Mouse (Mus musculus) cerebellum, postnatal 10 days (tissue): ENCODE results near the gene Pctp.

Experiments
- DNase-seq, 2 experiments: peaks; one replicate each; pipeline ENCODE4 v3.0.0; 2021; ENCODE audit warnings: mixed read lengths in 2 of 2

The Pctp gene

GRCm38 (mm10) chr11:90006111-90006510, 3.4 kb upstream of the Pctp start:
- DNase-seq = no peak

DNA sequence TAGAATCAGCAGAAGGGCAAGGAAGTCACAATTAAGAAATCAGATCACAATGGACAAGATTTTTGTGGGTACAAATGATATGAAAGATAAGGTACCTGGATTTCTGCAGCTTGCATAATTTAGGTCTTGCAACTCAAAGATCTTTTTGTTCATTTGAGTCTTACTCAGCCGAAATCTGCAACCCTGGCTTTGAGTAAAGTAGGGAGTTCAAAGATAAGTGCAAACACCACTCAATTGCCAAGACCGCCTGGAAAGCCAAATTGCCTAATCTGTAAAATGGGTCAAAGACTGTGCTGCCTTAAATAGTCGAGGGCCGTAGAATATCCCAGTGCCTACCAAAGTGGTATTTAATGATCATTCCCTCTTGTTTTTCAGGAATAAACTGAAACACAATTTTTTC, 692 bp upstream of the Pctp start:
- DNase-seq = no peak

GRCm38 (mm10) chr11:90002987-90003348, 274 bp upstream of the Pctp start:
- DNase-seq = no peak

GRCm38 (mm10) chr11:90001396-90002230, 1.1 kb downstream of the Pctp start:
- DNase-seq = no peak

DNA sequence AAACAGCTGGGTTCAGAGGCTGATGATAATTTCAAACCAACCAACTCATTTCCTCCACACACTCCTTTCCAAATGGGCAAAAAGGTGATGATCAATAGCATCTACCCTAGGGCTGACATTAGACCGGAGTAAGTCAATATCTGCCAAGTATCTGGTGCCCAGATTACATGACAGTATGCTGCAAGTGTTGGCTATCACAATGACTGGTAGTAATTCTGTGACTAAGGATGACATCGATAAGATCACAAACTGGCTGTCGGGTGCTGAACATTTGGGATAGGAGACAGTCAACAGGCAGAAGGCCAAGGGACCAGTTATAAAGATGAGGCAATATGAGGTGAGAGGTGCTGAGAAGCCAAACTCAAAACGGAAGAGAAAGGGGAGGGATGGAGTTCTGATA, 2.0 kb downstream of the Pctp start:
- no peak for DNase-seq

- DNase-seq = no peak
These were observed 3.5 kb downstream of the Pctp start for GRCm38 (mm10) chr11:89998996-89999770.

- no peak for DNase-seq
These were observed 5.8 kb downstream of the Pctp start for GRCm38 (mm10) chr11:89996856-89997255.

GRCm38 (mm10) chr11:89996406-89996805, 6.3 kb downstream of the Pctp start:
- no peak for DNase-seq

DNA sequence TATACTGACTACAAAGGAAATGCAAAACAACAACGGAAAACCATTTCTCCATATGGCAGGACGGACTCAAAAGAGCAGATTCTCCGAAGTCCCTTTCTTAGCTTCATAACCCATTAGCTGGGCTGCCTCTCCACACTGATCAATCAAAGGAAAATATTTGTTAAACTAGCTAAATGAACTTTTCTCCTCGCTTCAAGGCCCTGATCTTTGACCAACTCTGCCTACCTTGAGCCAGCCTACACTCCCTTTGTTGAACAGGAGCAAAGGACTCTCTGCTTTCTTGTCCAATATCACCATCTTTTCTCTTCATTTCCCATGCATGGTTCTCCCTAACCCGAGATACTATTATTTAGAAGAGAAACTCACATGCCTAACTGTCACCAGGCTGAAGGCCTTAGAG, 7.1 kb downstream of the Pctp start:
- no peak for DNase-seq

- peak in 1 of 2 experiments; percentile 26 for DNase-seq
These were observed 8.0 kb downstream of the Pctp start for GRCm38 (mm10) chr11:89994706-89995105.

- no peak for DNase-seq
These were observed 11.0 kb downstream of the Pctp start for GRCm38 (mm10) chr11:89991661-89992060.

- DNase-seq = peak; percentile 88 to 90
These were observed 13.6 kb downstream of the Pctp start for GRCm38 (mm10) chr11:89988936-89989589.

- DNase-seq = no peak
These were observed 16.2 kb downstream of the Pctp start for GRCm38 (mm10) chr11:89986516-89986915.

- DNase-seq = no peak
These were observed 17.2 kb downstream of the Pctp start for GRCm38 (mm10) chr11:89985200-89986187.

GRCm38 (mm10) chr11:89984436-89984835, 18.3 kb downstream of the Pctp start:
- no peak for DNase-seq

- DNase-seq = no peak
These were observed 19.8 kb downstream of the Pctp start for GRCm38 (mm10) chr11:89982918-89983317.

DNA sequence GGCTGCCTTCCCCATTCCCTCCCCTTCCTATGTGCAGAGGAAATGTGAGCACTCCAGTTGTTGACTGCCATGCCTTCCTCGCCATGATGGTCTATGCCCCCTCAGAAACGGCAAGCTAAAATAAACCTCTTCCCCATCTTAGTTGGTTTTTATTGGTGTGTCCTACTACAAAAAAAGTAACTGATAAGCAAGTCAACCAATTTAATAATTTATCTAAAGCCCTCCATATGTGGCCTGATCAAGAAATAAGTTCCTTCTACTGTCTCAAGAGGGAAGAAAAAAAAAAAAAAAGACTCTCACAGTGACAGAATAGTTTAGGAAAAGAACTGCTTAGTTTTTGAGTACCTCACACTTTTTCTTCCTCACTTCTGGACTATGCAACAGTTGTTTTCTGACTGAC, 22.6 kb downstream of the Pctp start:
- DNase-seq = no peak

GRCm38 (mm10) chr11:89978914-89979818, 23.5 kb downstream of the Pctp start:
- DNase-seq = no peak

DNA sequence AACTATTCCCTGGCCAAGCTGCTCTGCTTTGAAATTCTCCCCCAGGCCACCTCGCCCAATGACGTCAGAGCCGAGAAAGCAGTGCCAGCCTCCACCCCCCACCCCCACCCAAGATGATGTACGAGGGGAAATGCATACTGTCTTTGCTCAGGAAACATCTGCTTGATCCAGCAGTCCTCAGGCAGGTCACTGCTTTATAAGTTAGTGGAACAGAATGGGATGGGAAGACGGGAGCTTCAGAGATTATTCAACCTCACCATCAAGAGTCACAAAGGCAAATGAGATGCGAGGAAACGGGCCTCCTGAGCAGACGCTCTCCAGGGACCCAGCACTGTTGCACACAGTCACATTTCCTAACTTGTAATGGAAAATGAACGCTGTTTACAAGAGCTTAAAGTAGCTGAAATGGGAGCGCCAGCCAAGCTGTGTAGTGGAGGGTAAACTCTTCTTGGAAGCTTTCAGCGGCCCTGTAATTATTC, 24.3 kb downstream of the Pctp start:
- peak; percentile 40 to 52 for DNase-seq

- DNase-seq = no peak
These were observed 24.8 kb downstream of the Pctp start for GRCm38 (mm10) chr11:89977746-89978352.

DNA sequence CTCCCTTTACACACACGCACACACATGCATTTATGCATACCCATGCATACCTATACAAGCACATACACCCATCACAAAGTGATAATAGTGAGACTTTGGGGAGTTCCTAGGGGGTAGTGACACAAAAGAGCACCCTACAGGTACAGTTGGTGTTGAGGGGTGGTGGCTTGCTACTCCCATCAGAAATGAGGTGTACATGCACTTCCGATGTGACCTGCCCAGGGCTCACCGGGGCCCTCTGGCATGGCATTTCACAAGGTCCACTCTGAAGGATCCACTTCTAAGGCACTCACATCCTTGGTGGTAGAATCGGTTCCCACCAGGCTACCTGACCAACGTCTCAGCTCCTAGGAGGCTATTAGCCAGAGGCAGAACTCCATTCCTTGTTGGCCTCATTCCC, 26.3 kb downstream of the Pctp start:
- no peak for DNase-seq
